Mouse (Mus musculus): ENCODE measurements around the gene Sox30. TPM values are rescaled to one million over a fixed set of nuclear protein-coding genes. Genes with fewer than 3 reads are reported as not detected.

The Sox30 gene
- polyA plus RNA-seq, 1 experiment: not detected

GRCm38 (mm10) chr11:46025962-46026392 lies 45.9 kb downstream of the Sox30 start:
- 78% methylated on average over 7 of the region's 7 CpGs for WGBS
- no peak overlapping the region for H3K27ac ChIP-seq (ENCODE audit: control insufficient read depth, insufficient read depth, low read depth, low read length, poor library complexity)
- H3K4me1 ChIP-seq (ENCODE audit: control insufficient read depth, insufficient read depth, low read length): no peaks in the 10 kb centered on the region; the same call in 1 of the 2 replicates
- TF ChIP-seq POLR2A (IDR thresholded peaks at IDR 0.05; ENCODE audit: borderline replicate concordance, control insufficient read depth, low read depth, low read length): no peak
- TF ChIP-seq CTCF (IDR thresholded peaks at IDR 0.05; ENCODE audit: control insufficient read depth, insufficient read depth, low read length): no peak
- H3K4me3 ChIP-seq (replicated peaks; ENCODE audit: control insufficient read depth, low read depth, low read length): no peak overlapping the region

GRCm38 (mm10) chr11:46027952-46028814 lies 48.1 kb downstream of the Sox30 start:
- Histone ChIP-seq H3K4me3 (replicated peaks; ENCODE audit: control insufficient read depth, low read depth, low read length) (no peak overlapping the region), H3K4me1 (ENCODE audit: control insufficient read depth, insufficient read depth, low read length) (no peaks in the 10 kb centered on the region; the same call in 1 of the 2 replicates), H3K27ac (ENCODE audit: control insufficient read depth, insufficient read depth, low read depth, low read length, poor library complexity) (no peak overlapping the region)
- 80% methylated on average over 6 of the region's 6 CpGs for WGBS
- TF ChIP-seq CTCF (IDR thresholded peaks at IDR 0.05; ENCODE audit: control insufficient read depth, insufficient read depth, low read length): no peak
- TF ChIP-seq POLR2A (IDR thresholded peaks at IDR 0.05; ENCODE audit: borderline replicate concordance, control insufficient read depth, low read depth, low read length): no peak

GRCm38 (mm10) chr11:46029485-46029884 lies 49.4 kb downstream of the Sox30 start:
- Histone ChIP-seq H3K4me3 (replicated peaks; ENCODE audit: control insufficient read depth, low read depth, low read length) (no peak overlapping the region), H3K27ac (ENCODE audit: control insufficient read depth, insufficient read depth, low read depth, low read length, poor library complexity) (no peak overlapping the region), H3K4me1 (ENCODE audit: control insufficient read depth, insufficient read depth, low read length) (no peaks in the 10 kb centered on the region)
- 38% methylated on average over 2 of the region's 2 CpGs for WGBS
- no peak for TF ChIP-seq CTCF (IDR thresholded peaks at IDR 0.05; ENCODE audit: control insufficient read depth, insufficient read depth, low read length)
- no peak for TF ChIP-seq POLR2A (IDR thresholded peaks at IDR 0.05; ENCODE audit: borderline replicate concordance, control insufficient read depth, low read depth, low read length)

- 72% methylated on average over 2 of the region's 2 CpGs for WGBS
- Histone ChIP-seq H3K4me3 (replicated peaks; ENCODE audit: control insufficient read depth, low read depth, low read length) (no peak overlapping the region), H3K4me1 (ENCODE audit: control insufficient read depth, insufficient read depth, low read length) (no peaks in the 10 kb centered on the region), H3K27ac (ENCODE audit: control insufficient read depth, insufficient read depth, low read depth, low read length, poor library complexity) (no peak overlapping the region)
- TF ChIP-seq CTCF (IDR thresholded peaks at IDR 0.05; ENCODE audit: control insufficient read depth, insufficient read depth, low read length) (no peak), POLR2A (IDR thresholded peaks at IDR 0.05; ENCODE audit: borderline replicate concordance, control insufficient read depth, low read depth, low read length) (no peak)
Observed at GRCm38 (mm10) chr11:46030026-46030425, 49.9 kb downstream of the Sox30 start.

GRCm38 (mm10) chr11:46031470-46031869 lies 51.4 kb downstream of the Sox30 start:
- Histone ChIP-seq H3K4me3 (replicated peaks; ENCODE audit: control insufficient read depth, low read depth, low read length) (no peak overlapping the region), H3K4me1 (ENCODE audit: control insufficient read depth, insufficient read depth, low read length) (no peaks in the 10 kb centered on the region), H3K27ac (ENCODE audit: control insufficient read depth, insufficient read depth, low read depth, low read length, poor library complexity) (no peak overlapping the region)
- TF ChIP-seq POLR2A (IDR thresholded peaks at IDR 0.05; ENCODE audit: borderline replicate concordance, control insufficient read depth, low read depth, low read length) (no peak), CTCF (IDR thresholded peaks at IDR 0.05; ENCODE audit: control insufficient read depth, insufficient read depth, low read length) (no peak)
- WGBS: 27% methylated on average over 3 of the region's 3 CpGs

- Histone ChIP-seq H3K4me3 (replicated peaks; ENCODE audit: control insufficient read depth, low read depth, low read length) (no peak overlapping the region), H3K4me1 (ENCODE audit: control insufficient read depth, insufficient read depth, low read length) (no peaks in the 10 kb centered on the region), H3K27ac (ENCODE audit: control insufficient read depth, insufficient read depth, low read depth, low read length, poor library complexity) (no peak overlapping the region)
- TF ChIP-seq POLR2A (IDR thresholded peaks at IDR 0.05; ENCODE audit: borderline replicate concordance, control insufficient read depth, low read depth, low read length) (no peak), CTCF (IDR thresholded peaks at IDR 0.05; ENCODE audit: control insufficient read depth, insufficient read depth, low read length) (no peak)
- WGBS: 76% methylated on average over 7 of the region's 7 CpGs
Observed at GRCm38 (mm10) chr11:46032956-46033355, 52.8 kb downstream of the Sox30 start.

GRCm38 (mm10) chr11:46036374-46036773 lies 56.3 kb downstream of the Sox30 start:
- H3K4me3 ChIP-seq (replicated peaks; ENCODE audit: control insufficient read depth, low read depth, low read length): no peak overlapping the region
- H3K27ac ChIP-seq (ENCODE audit: control insufficient read depth, insufficient read depth, low read depth, low read length, poor library complexity): no peak overlapping the region
- TF ChIP-seq POLR2A (IDR thresholded peaks at IDR 0.05; ENCODE audit: borderline replicate concordance, control insufficient read depth, low read depth, low read length) (no peak), CTCF (IDR thresholded peaks at IDR 0.05; ENCODE audit: control insufficient read depth, insufficient read depth, low read length) (no peak)
- WGBS: 84% methylated on average over 10 of the region's 10 CpGs
- H3K4me1 ChIP-seq (ENCODE audit: control insufficient read depth, insufficient read depth, low read length): no peaks in the 10 kb centered on the region

GRCm38 (mm10) chr11:46038901-46039300 lies 58.8 kb downstream of the Sox30 start:
- Histone ChIP-seq H3K4me3 (replicated peaks; ENCODE audit: control insufficient read depth, low read depth, low read length) (no peak overlapping the region), H3K4me1 (ENCODE audit: control insufficient read depth, insufficient read depth, low read length) (no peaks in the 10 kb centered on the region), H3K27ac (ENCODE audit: control insufficient read depth, insufficient read depth, low read depth, low read length, poor library complexity) (no peak overlapping the region)
- TF ChIP-seq POLR2A (IDR thresholded peaks at IDR 0.05; ENCODE audit: borderline replicate concordance, control insufficient read depth, low read depth, low read length): no peak
- TF ChIP-seq CTCF (IDR thresholded peaks at IDR 0.05; ENCODE audit: control insufficient read depth, insufficient read depth, low read length): no peak
- WGBS: 83% methylated on average over 15 of the region's 15 CpGs
